Mouse (Mus musculus) megakaryocyte progenitor cell, adult 5-6 weeks (primary cell): ENCODE measurements at regions not wholly inside any gene's neighbourhood (a gene's known extent, or its start where the extent isn't known, plus 50 kb on each side); places are given as distances from the start of the nearest gene placed in this dataset.

Experiments used
- ATAC-seq: replicated peaks from 2 replicates; pipeline ENCODE4 v1.8.0; 2016; ENCODE audit warnings: mild to moderate bottlenecking, moderate TSS enrichment, inconsistent platforms; ENCODE audit not compliant: poor library complexity

GRCm38 (mm10) chr10:23492971-23493370, 142.4 kb upstream of the Eya4 start:
- ATAC-seq: peak; percentile 57

GRCm38 (mm10) chr10:23488996-23489395, 138.4 kb upstream of the Eya4 start:
- ATAC-seq: no peak

GRCm38 (mm10) chr10:23480474-23480873, 129.9 kb upstream of the Eya4 start:
- no peak for ATAC-seq

GRCm38 (mm10) chr10:23478902-23479301, 128.3 kb upstream of the Eya4 start:
- no peak for ATAC-seq

GRCm38 (mm10) chr10:23477104-23477503, 126.5 kb upstream of the Eya4 start:
- no peak for ATAC-seq

GRCm38 (mm10) chr10:23450997-23451396, 100.4 kb upstream of the Eya4 start:
- no peak for ATAC-seq

- ATAC-seq: no peak
Measured at GRCm38 (mm10) chr10:23450647-23450979, 100.0 kb upstream of the Eya4 start.

- no peak for ATAC-seq
Measured at GRCm38 (mm10) chr10:23449860-23450646, 99.5 kb upstream of the Eya4 start.

- ATAC-seq: no peak
Measured at GRCm38 (mm10) chr10:23448976-23449859, 98.6 kb upstream of the Eya4 start.

- ATAC-seq: no peak
Measured at GRCm38 (mm10) chr10:23430376-23430775, 79.8 kb upstream of the Eya4 start.

GRCm38 (mm10) chr10:23413794-23414518, 63.4 kb upstream of the Eya4 start:
- no peak for ATAC-seq

- no peak for ATAC-seq
Measured at GRCm38 (mm10) chr10:23403351-23403938, 52.9 kb upstream of the Eya4 start.
